Mouse (Mus musculus) heart, embryonic 14.5 days (tissue): Measurements from ENCODE around the gene Gdpd2. TPM values are rescaled to one million over a fixed set of nuclear protein-coding genes. Genes with fewer than 3 reads are reported as not detected.

Experiments used
- ATAC-seq: fragments of 200-750 bp; cut with Nextera tagmentation; 2 replicates; pipeline ENCODE4 v1.8.0; 2017; ENCODE audit warnings: low read depth, moderate TSS enrichment; ENCODE audit not compliant: insufficient number of reproducible peaks, insufficient read depth, low FRiP score
- H3K27ac ChIP-seq, 2 experiments: fragments of 200-500 bp in 1 of 2; fragments of 300-500 bp in 1 of 2; sonication (generic) in 1 of 2; replicated peaks in 1 of 2; 2 replicates each; pipeline ENCODE4 v1.5.1; 2012 to 2014; ENCODE audit warnings: low read depth in 2 of 2, low read length in 2 of 2, control low read depth in 1 of 2, mild to moderate bottlenecking in 1 of 2, mixed read lengths in 1 of 2; ENCODE audit not compliant: control insufficient read depth in 1 of 2, insufficient read depth in 1 of 2
- H3K27me3 ChIP-seq: fragments of 300-500 bp; sonication (generic); 2 replicates; pipeline ENCODE4 v1.6.1; 2014; ENCODE audit warnings: mild to moderate bottlenecking, low read length, control low read depth; ENCODE audit not compliant: control insufficient read depth, insufficient read depth
- H3K36me3 ChIP-seq: fragments of 300-500 bp; sonication (generic); 2 replicates; pipeline ENCODE4 v1.6.1; 2014; ENCODE audit warnings: mild to moderate bottlenecking, control low read depth, low read length, mixed read lengths; ENCODE audit not compliant: control insufficient read depth, insufficient read depth
- H3K4me1 ChIP-seq, 2 experiments: fragments of 200-500 bp in 1 of 2; fragments of 300-500 bp in 1 of 2; sonication (generic) in 1 of 2; 2 replicates each; pipeline ENCODE4 v1.6.1; 2012 to 2014; ENCODE audit warnings: low read length in 2 of 2, control low read depth in 1 of 2, mixed read lengths in 1 of 2; ENCODE audit not compliant: control insufficient read depth in 2 of 2, insufficient read depth in 2 of 2
- H3K4me2 ChIP-seq: fragments of 300-500 bp; sonication (generic); 2 replicates; pipeline ENCODE4 v1.6.1; 2014; ENCODE audit warnings: mild to moderate bottlenecking, low read length
- H3K4me3 ChIP-seq, 2 experiments: fragments of 200-500 bp in 1 of 2; fragments of 300-500 bp in 1 of 2; sonication (generic) in 1 of 2; 2 replicates each; pipeline ENCODE4 v1.5.1; 2012 to 2014; ENCODE audit warnings: low read length in 2 of 2, mild to moderate bottlenecking in 2 of 2, control low read depth in 1 of 2, low read depth in 1 of 2, moderate library complexity in 1 of 2; ENCODE audit not compliant: control insufficient read depth in 1 of 2, insufficient read depth in 1 of 2
- H3K9ac ChIP-seq: fragments of 300-500 bp; sonication (generic); 2 replicates; pipeline ENCODE4 v1.6.1; 2014; ENCODE audit warnings: mild to moderate bottlenecking, low read length
- H3K9me3 ChIP-seq: fragments of 300-500 bp; sonication (generic); 2 replicates; pipeline ENCODE4 v1.6.1; 2016; ENCODE audit warnings: low read length, control low read depth; ENCODE audit not compliant: control insufficient read depth
- WGBS: fragments of 180-500 bp; shearing (Covaris S2); extraction: QIAGEN DNeasy Blood & Tissue Kit; methylation state at CpG from one replicate; pipeline ENCODE4 v1.1.7; 2014; 5-methylcytosine and 5-hydroxymethylcytosine counted together
- polyA plus RNA-seq: library from polyadenylated mRNA; unstranded; fragments of >200 nt; fragmentation: Nextera tagmentation; extraction: Ambion mirVana; gene quantifications from 2 replicates; pipeline ENCODE4 v1.2.1, GENCODE M21; 2014

Gdpd2 gene
- polyA plus RNA-seq, 1 experiment from 2014 or later = 0.62 TPM

DNA sequence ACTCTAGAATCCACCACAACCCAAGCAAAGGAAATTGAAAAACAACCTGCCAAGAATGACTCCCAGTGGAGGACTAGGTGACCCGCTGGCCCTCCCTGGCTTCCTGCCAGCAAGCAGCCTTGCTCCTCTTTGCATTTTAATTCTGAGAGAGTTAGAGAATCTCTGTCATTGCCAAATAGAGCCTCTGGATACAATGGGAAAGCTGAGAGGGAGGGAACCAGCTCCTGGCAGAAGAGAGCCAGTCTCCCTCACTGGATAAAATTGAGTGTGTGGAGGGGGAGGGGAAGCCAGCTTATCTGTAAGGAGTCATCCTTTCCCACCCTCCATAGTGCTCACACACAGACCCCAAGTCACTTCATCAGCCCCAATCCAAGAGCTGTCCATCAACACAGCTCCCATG, 726 bp upstream of the Gdpd2 start:
- WGBS = 25% methylated on average over 1 of the region's 1 CpGs
- H3K9me3 ChIP-seq = no peaks in the 10 kb centered on the region
- peak overlapping the region in 1 of 2 experiments; percentile 9; a peak in 1 of 4 replicates for H3K27ac ChIP-seq
- H3K4me1 ChIP-seq = peaks cover 2 to 13% of the 10 kb centered on the region in 2 experiments
- no peaks in the 10 kb centered on the region; the same call in 1 of the 2 replicates for H3K27me3 ChIP-seq
- ATAC-seq = no peak
- no peak overlapping the region for H3K4me3 ChIP-seq
- H3K9ac ChIP-seq = no peak overlapping the region
- peaks cover 29% of the 10 kb centered on the region for H3K36me3 ChIP-seq
- no peak overlapping the region for H3K4me2 ChIP-seq

DNA sequence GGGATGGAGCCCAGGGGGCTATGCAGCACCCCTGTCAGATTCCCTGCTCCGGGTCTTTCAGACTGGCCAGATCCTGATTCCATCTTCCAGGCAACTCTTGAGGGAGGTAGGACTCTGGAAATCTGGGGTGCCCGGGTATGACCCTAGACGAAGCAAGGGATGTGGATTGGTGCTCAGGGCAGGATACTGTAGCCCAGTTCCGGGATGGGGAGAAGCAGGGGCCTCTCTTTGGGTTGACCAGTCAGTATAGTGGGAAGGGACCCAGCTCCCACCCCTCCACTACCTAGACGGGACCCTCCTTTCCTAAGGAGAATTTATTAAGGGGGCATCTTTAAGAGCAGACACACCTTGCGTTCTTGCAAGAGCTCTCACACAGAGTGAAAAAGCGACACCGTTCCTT, 593 bp downstream of the Gdpd2 start:
- Histone ChIP-seq H3K4me1 (peaks cover 2 to 13% of the 10 kb centered on the region in 2 experiments), H3K4me2 (peak overlapping the region; percentile 57), H3K9ac (no peak overlapping the region), H3K27ac (no peak overlapping the region), H3K36me3 (peaks cover 17% of the 10 kb centered on the region), H3K4me3 (peak overlapping the region in 1 of 2 experiments; percentile 19; a peak in 2 of 4 replicates), H3K9me3 (no peaks in the 10 kb centered on the region), H3K27me3 (no peaks in the 10 kb centered on the region; the same call in 1 of the 2 replicates)
- WGBS = 35% methylated on average over 8 of the region's 8 CpGs
- no peak for ATAC-seq

- Histone ChIP-seq H3K4me1 (peaks cover 2 to 9% of the 10 kb centered on the region in 2 experiments), H3K9ac (no peak overlapping the region), H3K27me3 (peaks cover 8% of the 10 kb centered on the region; the same call in 1 of the 2 replicates), H3K4me2 (no peak overlapping the region), H3K4me3 (no peak overlapping the region), H3K9me3 (no peaks in the 10 kb centered on the region), H3K36me3 (no peaks in the 10 kb centered on the region), H3K27ac (no peak overlapping the region)
- ATAC-seq = no peak
- WGBS = 69% methylated on average over 7 of the region's 7 CpGs
These were observed 4.7 kb downstream of the Gdpd2 start for GRCm38 (mm10) chrX:100734359-100734758.

DNA sequence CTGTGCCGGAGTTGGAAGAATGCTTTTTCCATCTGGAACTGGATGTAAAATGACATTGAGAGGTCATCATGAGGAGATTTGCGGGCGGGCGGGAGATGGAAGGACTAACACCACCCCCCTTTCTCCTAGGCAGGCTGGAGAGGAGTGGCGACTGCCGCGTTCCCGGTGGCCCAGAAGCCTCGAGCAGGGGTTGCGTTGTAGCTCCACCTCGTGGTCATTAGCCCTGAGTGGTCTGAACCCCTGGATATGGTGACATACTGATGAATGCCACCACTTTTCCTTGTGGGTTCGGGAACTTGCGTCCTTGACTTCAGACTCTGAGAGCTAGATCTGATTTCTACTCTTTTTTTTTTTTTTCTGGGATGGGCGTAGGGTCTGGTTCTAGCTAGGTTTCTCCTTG, 9.2 kb downstream of the Gdpd2 start:
- H3K4me1 ChIP-seq = peaks cover 0 to 6% of the 10 kb centered on the region in 2 experiments; a peak in 2 of 4 replicates
- H3K27ac ChIP-seq = no peak overlapping the region
- peaks cover 8% of the 10 kb centered on the region; the same call in 1 of the 2 replicates for H3K27me3 ChIP-seq
- WGBS = 16% methylated on average over 14 of the region's 14 CpGs
- H3K9ac ChIP-seq = 0 out of 2 replicates have a peak overlapping the region, but pooled peaks have one; percentile 32
- H3K4me2 ChIP-seq = peak overlapping the region; percentile 65
- H3K9me3 ChIP-seq = peaks cover 6% of the 10 kb centered on the region; the same call in 1 of the 2 replicates
- no peak for ATAC-seq
- peak overlapping the region; percentile 33 to 46; a peak in 3 of 4 replicates for H3K4me3 ChIP-seq
- no peaks in the 10 kb centered on the region for H3K36me3 ChIP-seq

- H3K9ac ChIP-seq = peak overlapping the region; percentile 48
- H3K4me2 ChIP-seq = peak overlapping the region; percentile 65
- H3K36me3 ChIP-seq = no peaks in the 10 kb centered on the region
- H3K9me3 ChIP-seq = peaks cover 6% of the 10 kb centered on the region; the same call in 1 of the 2 replicates
- peaks cover 0 to 6% of the 10 kb centered on the region in 2 experiments; a peak in 2 of 4 replicates for H3K4me1 ChIP-seq
- peak overlapping the region; percentile 33 to 46 for H3K4me3 ChIP-seq
- H3K27me3 ChIP-seq = peaks cover 8% of the 10 kb centered on the region; the same call in 1 of the 2 replicates
- ATAC-seq = no peak
- peak overlapping the region in 1 of 2 experiments; percentile 44; a peak in 1 of 4 replicates for H3K27ac ChIP-seq
- 24% methylated on average over 10 of the region's 10 CpGs for WGBS
These were observed 9.8 kb downstream of the Gdpd2 start for GRCm38 (mm10) chrX:100739443-100739842.

GRCm38 (mm10) chrX:100740785-100741184, 11.1 kb downstream of the Gdpd2 start:
- H3K9ac ChIP-seq = peak overlapping the region; percentile 67
- 39% methylated on average over 6 of the region's 6 CpGs for WGBS
- peak overlapping the region; percentile 86 to 93 for H3K27ac ChIP-seq
- H3K4me2 ChIP-seq = peak overlapping the region; percentile 60
- H3K27me3 ChIP-seq = peaks cover 8% of the 10 kb centered on the region; the same call in 1 of the 2 replicates
- H3K9me3 ChIP-seq = peaks cover 6% of the 10 kb centered on the region; the same call in 1 of the 2 replicates
- no peaks in the 10 kb centered on the region for H3K36me3 ChIP-seq
- H3K4me3 ChIP-seq = peak overlapping the region; percentile 23 to 28
- ATAC-seq = no peak; the same call in 1 of the 2 replicates
- H3K4me1 ChIP-seq = peaks cover 0 to 6% of the 10 kb centered on the region in 2 experiments; a peak in 2 of 4 replicates

- Histone ChIP-seq H3K4me1 (peaks cover 0 to 6% of the 10 kb centered on the region in 2 experiments; a peak in 2 of 4 replicates), H3K27ac (peak overlapping the region; percentile 86 to 93; a peak in 3 of 4 replicates), H3K36me3 (no peaks in the 10 kb centered on the region), H3K9me3 (peaks cover 6% of the 10 kb centered on the region; the same call in 1 of the 2 replicates), H3K9ac (peak overlapping the region; percentile 67; the same call in 1 of the 2 replicates), H3K4me2 (peak overlapping the region; percentile 60), H3K27me3 (peaks cover 4% of the 10 kb centered on the region; the same call in 1 of the 2 replicates), H3K4me3 (peak overlapping the region; percentile 16 to 28; a peak in 2 of 4 replicates)
- no peak for ATAC-seq
- WGBS = 7% methylated on average over 7 of the region's 10 CpGs
These were observed 12.3 kb downstream of the Gdpd2 start for GRCm38 (mm10) chrX:100741940-100742339.
